ENCODE assay signal across 24 mouse cellular contexts in the genomic region with DNA sequence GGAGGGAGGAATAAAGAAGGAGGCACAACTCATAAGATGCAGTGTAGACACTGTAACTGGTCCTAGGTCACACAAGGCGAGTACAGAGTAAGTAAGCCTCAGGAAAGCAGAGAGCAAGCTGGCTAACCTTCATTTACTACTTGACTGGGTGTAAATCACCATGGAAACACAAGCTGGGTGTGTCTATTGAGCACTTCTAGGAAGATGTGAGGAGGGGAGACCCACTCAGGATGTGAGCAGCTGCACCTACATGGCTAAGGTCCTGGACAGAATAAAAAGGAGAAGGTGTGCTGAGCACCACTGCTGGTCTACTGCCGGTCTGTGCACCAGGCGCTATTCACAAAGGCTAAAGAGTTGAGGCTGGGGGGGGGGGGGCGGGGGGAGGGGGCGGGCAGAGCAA. TPM values are rescaled to one million over a fixed set of nuclear protein-coding genes. Genes with fewer than 3 reads are reported as not detected.
DNase-seq lines count a peak whose midpoint lies in the region; ATAC-seq and TF ChIP-seq lines count a peak whose summit lies in the region.
"Had no signal": no experiment of that assay in that cellular context is flagged by ENCODE, and none has a peak within 500 bp of the region (broad histone marks: within the 10 kb centered on the region; RNA-seq: fewer than 3 reads in every experiment).

No protein-coding gene starts in this region.

- H3K27me3 ChIP-seq in forebrain, embryonic 13.5 days: no peaks in the 10 kb centered on the region
- no peaks in the 10 kb centered on the region for H3K27me3 ChIP-seq in forebrain, embryonic 15.5 days
- no peaks in the 10 kb centered on the region for H3K27me3 ChIP-seq in midbrain, embryonic 13.5 days
- no peaks in the 10 kb centered on the region for H3K27me3 ChIP-seq in midbrain, embryonic 16.5 days (ENCODE audit: control insufficient read depth, insufficient read depth, low read depth, low read length)
- H3K27me3 ChIP-seq in stomach, postnatal 0 days (ENCODE audit: control insufficient read depth, insufficient read depth, low read length): no peaks in the 10 kb centered on the region
- H3K27me3 ChIP-seq: embryonic facial prominence, embryonic 15.5 days; kidney, embryonic 15.5 days; limb, embryonic 13.5 days; liver, embryonic 12.5 days had no signal

- no peak overlapping the region for H3K27ac ChIP-seq in forebrain, embryonic 13.5 days
- H3K27ac ChIP-seq in forebrain, embryonic 15.5 days (replicated peaks): no peak overlapping the region
- no peak overlapping the region for H3K27ac ChIP-seq in midbrain, embryonic 13.5 days
- H3K27ac ChIP-seq in midbrain, embryonic 16.5 days (ENCODE audit: low read length): no peak overlapping the region
- H3K27ac ChIP-seq in bone marrow macrophage, adult 2 months (ENCODE audit: insufficient read depth, low read depth, low read length): peak overlapping the region; percentile 72; the same call in 1 of the 2 replicates
- H3K27ac ChIP-seq in stomach, postnatal 0 days (replicated peaks): no peak overlapping the region
- no peak overlapping the region for H3K27ac ChIP-seq in layer of hippocampus, adult 2 months
- H3K27ac ChIP-seq: embryonic facial prominence, embryonic 15.5 days; heart, embryonic 10.5 days; hindbrain, embryonic 10.5 days; kidney, embryonic 15.5 days; limb, embryonic 13.5 days; liver, embryonic 12.5 days had no signal

- H3K36me3 ChIP-seq in forebrain, embryonic 13.5 days (ENCODE audit: poor library complexity, severe bottlenecking): no peaks in the 10 kb centered on the region
- H3K36me3 ChIP-seq in forebrain, embryonic 15.5 days: no peaks in the 10 kb centered on the region
- no peaks in the 10 kb centered on the region for H3K36me3 ChIP-seq in midbrain, embryonic 13.5 days
- H3K36me3 ChIP-seq in midbrain, embryonic 16.5 days (ENCODE audit: control insufficient read depth, insufficient read depth, low read length): no peaks in the 10 kb centered on the region
- H3K36me3 ChIP-seq in stomach, postnatal 0 days (ENCODE audit: control insufficient read depth, insufficient read depth, low read length): no peaks in the 10 kb centered on the region
- H3K36me3 ChIP-seq: embryonic facial prominence, embryonic 15.5 days; heart, embryonic 10.5 days; hindbrain, embryonic 10.5 days; kidney, embryonic 15.5 days; limb, embryonic 13.5 days; liver, embryonic 12.5 days had no signal

- TF ChIP-seq EP300 in stomach, postnatal 0 days (optimal IDR thresholded peaks at IDR 0.05): no peak

- DNase-seq in stomach, postnatal 0 days (ENCODE audit: low spot score): no peak
- no peak for DNase-seq in layer of hippocampus, adult 2 months (ENCODE audit: low spot score in 2 of 2)
- DNase-seq: adrenal gland, adult 2 months; cerebellum, adult 8-10 months; cerebellum, postnatal 36 days; kidney, adult 11 months; kidney, postnatal 36 days; lung, adult 2 months; lung, postnatal 14 days; thymus, adult 2 months had no signal

- no peak for TF ChIP-seq POLR2A in bone marrow macrophage, adult 2 months (IDR thresholded peaks at IDR 0.05; ENCODE audit: borderline replicate concordance, low read depth, low read length)

- no peak for TF ChIP-seq CTCF in bone marrow macrophage, adult 2 months (IDR thresholded peaks at IDR 0.05; ENCODE audit: low read depth, low read length)
- no peak for TF ChIP-seq CTCF in stomach, postnatal 0 days (IDR thresholded peaks at IDR 0.05; ENCODE audit: low read depth)
- TF ChIP-seq CTCF in layer of hippocampus, adult 2 months (conservative IDR thresholded peaks at IDR 0.05): no peak

- no peaks in the 10 kb centered on the region; the same call in 1 of the 2 replicates for H3K9me3 ChIP-seq in forebrain, embryonic 13.5 days (replicated peaks)
- H3K9me3 ChIP-seq in forebrain, embryonic 15.5 days: no peaks in the 10 kb centered on the region; the same call in 1 of the 2 replicates
- no peaks in the 10 kb centered on the region for H3K9me3 ChIP-seq in midbrain, embryonic 13.5 days
- no peaks in the 10 kb centered on the region for H3K9me3 ChIP-seq in midbrain, embryonic 16.5 days (replicated peaks; ENCODE audit: control insufficient read depth, low read length, poor library complexity, severe bottlenecking)
- no peaks in the 10 kb centered on the region for H3K9me3 ChIP-seq in stomach, postnatal 0 days (ENCODE audit: control insufficient read depth, low read length)
- H3K9me3 ChIP-seq: embryonic facial prominence, embryonic 15.5 days; heart, embryonic 10.5 days; kidney, embryonic 15.5 days; limb, embryonic 13.5 days; liver, embryonic 12.5 days had no signal

- ATAC-seq in forebrain, embryonic 13.5 days: peak; percentile 21; the same call in 1 of the 2 replicates
- no peak for ATAC-seq in forebrain, embryonic 15.5 days (replicated peaks)
- ATAC-seq in midbrain, embryonic 13.5 days: peak; percentile 65; the same call in 1 of the 2 replicates
- ATAC-seq in midbrain, embryonic 16.5 days: no peak
- no peak for ATAC-seq in stomach, postnatal 0 days (ENCODE audit: low FRiP score, low TSS enrichment)
- ATAC-seq: liver, embryonic 12.5 days had no signal

- H3K9ac ChIP-seq in forebrain, embryonic 13.5 days: no peak overlapping the region
- H3K9ac ChIP-seq in forebrain, embryonic 15.5 days (replicated peaks): no peak overlapping the region
- no peak overlapping the region for H3K9ac ChIP-seq in midbrain, embryonic 13.5 days (replicated peaks)
- no peak overlapping the region for H3K9ac ChIP-seq in midbrain, embryonic 16.5 days (ENCODE audit: low read depth, low read length)
- H3K9ac ChIP-seq in stomach, postnatal 0 days (ENCODE audit: low read length): no peak overlapping the region
- H3K9ac ChIP-seq: embryonic facial prominence, embryonic 15.5 days; kidney, embryonic 15.5 days; limb, embryonic 13.5 days; liver, embryonic 12.5 days had no signal

- no peak overlapping the region for H3K4me2 ChIP-seq in forebrain, embryonic 13.5 days
- no peak overlapping the region for H3K4me2 ChIP-seq in forebrain, embryonic 15.5 days (replicated peaks)
- no peak overlapping the region for H3K4me2 ChIP-seq in midbrain, embryonic 13.5 days (replicated peaks)
- H3K4me2 ChIP-seq in midbrain, embryonic 16.5 days (ENCODE audit: low read length): no peak overlapping the region
- no peak overlapping the region for H3K4me2 ChIP-seq in stomach, postnatal 0 days (replicated peaks; ENCODE audit: low read depth)
- H3K4me2 ChIP-seq: embryonic facial prominence, embryonic 15.5 days; kidney, embryonic 15.5 days; limb, embryonic 13.5 days; liver, embryonic 12.5 days had no signal

- no peak overlapping the region for H3K4me3 ChIP-seq in forebrain, embryonic 13.5 days
- no peak overlapping the region for H3K4me3 ChIP-seq in forebrain, embryonic 15.5 days
- no peak overlapping the region for H3K4me3 ChIP-seq in midbrain, embryonic 13.5 days (replicated peaks)
- no peak overlapping the region for H3K4me3 ChIP-seq in midbrain, embryonic 16.5 days (ENCODE audit: low read depth, low read length)
- H3K4me3 ChIP-seq in bone marrow macrophage, adult 2 months (ENCODE audit: insufficient read depth, low read length): no peak overlapping the region
- no peak overlapping the region for H3K4me3 ChIP-seq in stomach, postnatal 0 days (ENCODE audit: low read depth, low read length)
- no peak overlapping the region for H3K4me3 ChIP-seq in layer of hippocampus, adult 2 months
- H3K4me3 ChIP-seq: embryonic facial prominence, embryonic 15.5 days; heart, embryonic 10.5 days; hindbrain, embryonic 10.5 days; kidney, embryonic 15.5 days; limb, embryonic 13.5 days; liver, embryonic 12.5 days had no signal

- H3K4me1 ChIP-seq in forebrain, embryonic 13.5 days: no peaks in the 10 kb centered on the region
- H3K4me1 ChIP-seq in forebrain, embryonic 15.5 days: 0 out of 2 replicates have a peak, but pooled peaks cover 3% of the 10 kb centered on the region
- H3K4me1 ChIP-seq in midbrain, embryonic 13.5 days (replicated peaks): peaks cover 4% of the 10 kb centered on the region; the same call in 1 of the 2 replicates
- no peaks in the 10 kb centered on the region; the same call in 1 of the 2 replicates for H3K4me1 ChIP-seq in midbrain, embryonic 16.5 days (ENCODE audit: control insufficient read depth, insufficient read depth, low read length)
- H3K4me1 ChIP-seq in bone marrow macrophage, adult 2 months (ENCODE audit: control insufficient read depth, insufficient read depth, low read length): peaks cover 33% of the 10 kb centered on the region
- H3K4me1 ChIP-seq in stomach, postnatal 0 days (replicated peaks; ENCODE audit: control insufficient read depth, insufficient read depth): no peaks in the 10 kb centered on the region
- H3K4me1 ChIP-seq: embryonic facial prominence, embryonic 15.5 days; heart, embryonic 10.5 days; kidney, embryonic 15.5 days; limb, embryonic 13.5 days; liver, embryonic 12.5 days had no signal

- 12% methylated on average over 3 of the region's 5 CpGs for WGBS in forebrain, embryonic 13.5 days
- 7% methylated on average over 5 of the region's 5 CpGs for WGBS in forebrain, embryonic 15.5 days
- 9% methylated on average over 3 of the region's 5 CpGs for WGBS in midbrain, embryonic 13.5 days
- 3% methylated on average over 2 of the region's 5 CpGs for WGBS in midbrain, embryonic 16.5 days
- 23% methylated on average over 2 of the region's 5 CpGs for WGBS in stomach, postnatal 0 days

RNA-seq across cellular contexts. Expression of a gene that starts 13.9 kb away (rescaled TPM):
- polyA plus RNA-seq in forebrain, embryonic 13.5 days (2015; fragmentation: Nextera tagmentation; extraction: Ambion mirVana): 4.5 and 5.6 TPM in 2 replicates
- polyA plus RNA-seq in forebrain, embryonic 15.5 days (2015; fragmentation: Nextera tagmentation; extraction: Ambion mirVana): 8.4 and 10.6 TPM in 2 replicates
- polyA plus RNA-seq in midbrain, embryonic 13.5 days (2015; fragmentation: Nextera tagmentation; extraction: Ambion mirVana): 8.1 and 8.7 TPM in 2 replicates
- 15.1 and 16.8 TPM in 2 replicates for polyA plus RNA-seq in midbrain, embryonic 16.5 days (2015; fragmentation: Nextera tagmentation; extraction: Ambion mirVana)
- 0.16 and 0.52 TPM in 2 replicates for polyA plus RNA-seq in bone marrow macrophage, adult 2 months (2012; ENCODE audit: insufficient read depth, insufficient read length, missing spikeins)
- 0.74 and 0.87 TPM in 2 replicates for polyA plus RNA-seq in stomach, postnatal 0 days (2015; fragmentation: Nextera tagmentation; extraction: Ambion mirVana)
- total RNA-seq in layer of hippocampus, adult 2 months (2021): 10 to 100 TPM; 77.2 to 79.7 TPM
- total RNA-seq: gastrocnemius, adult 8-10 months; megakaryocyte, adult 5-6 weeks had no signal
- polyA plus RNA-seq: heart, postnatal 0 days had no signal

Comparison
In these comparisons a context has a peak if more than half of its experiments do, and no peak if none do; other contexts are left out.
1. ATAC-seq: peak in forebrain, embryonic 13.5 days (single experiment) and midbrain, embryonic 13.5 days (single experiment); none in forebrain, embryonic 15.5 days (single experiment), midbrain, embryonic 16.5 days (single experiment) and stomach, postnatal 0 days (single experiment).